Mouse (Mus musculus) CH12.LX (cell line): ENCODE results near the gene Mrpl46. TPM values are rescaled to one million over a fixed set of nuclear protein-coding genes. Genes with fewer than 3 reads are reported as not detected.

Experiments used
- DNase-seq: peaks from one replicate; pipeline ENCODE4 v3.0.0-alpha.2; 2013; ENCODE audit errors: extremely low read depth
- H3K27ac ChIP-seq: 2 replicates; pipeline ENCODE4 v1.5.1; 2012; ENCODE audit warnings: low read depth, mild to moderate bottlenecking, control low read depth, moderate library complexity; ENCODE audit not compliant: insufficient read depth
- H3K27me3 ChIP-seq: replicated peaks from 2 replicates; pipeline ENCODE3; 2012; ENCODE audit warnings: inconsistent platforms
- H3K36me3 ChIP-seq, 2 experiments: replicated peaks in 1 of 2; 2 replicates each; pipeline versions ENCODE3 to v1.6.1; 2012; ENCODE audit warnings: inconsistent platforms in 1 of 2, low read length in 1 of 2, mild to moderate bottlenecking in 1 of 2, mixed read lengths in 1 of 2, moderate library complexity in 1 of 2; ENCODE audit not compliant: control insufficient read depth in 1 of 2, insufficient read depth in 1 of 2
- H3K4me1 ChIP-seq, 2 experiments: 2 replicates each; pipeline ENCODE4 v1.6.1; 2012; ENCODE audit warnings: inconsistent platforms in 1 of 2, moderate library complexity in 1 of 2; ENCODE audit not compliant: insufficient read depth in 2 of 2, control insufficient read depth in 1 of 2
- H3K4me2 ChIP-seq: 2 replicates; pipeline ENCODE4 v1.6.1; 2012; ENCODE audit warnings: low read depth, mild to moderate bottlenecking, control low read depth; ENCODE audit not compliant: poor library complexity, insufficient read depth, severe bottlenecking
- H3K4me3 ChIP-seq, 3 experiments: fragments of 150-350 bp in 1 of 3; sonication (generic) in 1 of 3; replicated peaks in 1 of 3; 2 replicates each; pipeline versions ENCODE3 to v1.5.1; 2011 to 2012; ENCODE audit warnings: low read depth in 2 of 3, low read length in 2 of 3, mild to moderate bottlenecking in 2 of 3, moderate library complexity in 2 of 3, control low read depth in 1 of 3, improper control_type of control experiment in 1 of 3, inconsistent platforms in 1 of 3, mixed read lengths in 1 of 3; ENCODE audit not compliant: poor library complexity in 1 of 3
- H3K79me2 ChIP-seq: replicated peaks from 2 replicates; pipeline ENCODE4 v1.6.1; 2012; ENCODE audit warnings: mild to moderate bottlenecking, moderate library complexity; ENCODE audit not compliant: control insufficient read depth, poor library complexity, insufficient read depth, severe bottlenecking; ENCODE audit errors: extremely low read depth
- H3K9ac ChIP-seq: 2 replicates; pipeline ENCODE4 v1.6.1; 2012; ENCODE audit warnings: low read depth, mild to moderate bottlenecking, control low read depth, moderate library complexity; ENCODE audit not compliant: insufficient read depth
- H3K9me3 ChIP-seq: replicated peaks from 2 replicates; pipeline ENCODE3; 2012; ENCODE audit warnings: low read length, inconsistent platforms, mixed read lengths
- BHLHE40 ChIP-seq: IDR thresholded peaks from 2 replicates; pipeline ENCODE4 v1.6.1; 2011; ENCODE audit warnings: mild to moderate bottlenecking, low read depth, low read length, improper control_type of control experiment
- CHD1 ChIP-seq: IDR thresholded peaks from 2 replicates; pipeline ENCODE4 v1.6.1; 2012; ENCODE audit warnings: low read depth, low read length, improper control_type of control experiment, inconsistent platforms
- CHD2 ChIP-seq: IDR thresholded peaks from 2 replicates; pipeline ENCODE4 v1.6.1; 2011; ENCODE audit warnings: low read length, improper control_type of control experiment
- CTCF ChIP-seq, 2 experiments: IDR thresholded peaks in 1 of 2; conservative IDR thresholded peaks in 1 of 2; 2 replicates each; pipeline ENCODE4 v1.5.1; 2011 to 2012; ENCODE audit warnings: low read depth in 2 of 2, low read length in 2 of 2, improper control_type of control experiment in 1 of 2, inconsistent platforms in 1 of 2, mild to moderate bottlenecking in 1 of 2, moderate library complexity in 1 of 2
- ELF1 ChIP-seq: IDR thresholded peaks from 2 replicates; pipeline ENCODE4 v1.6.1; 2014; ENCODE audit warnings: low read depth, mild to moderate bottlenecking, inconsistent platforms, low read length, improper control_type of control experiment
- EP300 ChIP-seq: IDR thresholded peaks from 2 replicates; pipeline ENCODE4 v1.6.1; 2011; ENCODE audit warnings: low read length, improper control_type of control experiment
- GABPA ChIP-seq: IDR thresholded peaks from 2 replicates; pipeline ENCODE4 v1.6.1; 2012; ENCODE audit warnings: low read depth, low read length, improper control_type of control experiment, inconsistent platforms; ENCODE audit not compliant: insufficient replicate concordance
- HCFC1 ChIP-seq: IDR thresholded peaks from 2 replicates; pipeline ENCODE4 v1.6.1; 2012; ENCODE audit warnings: low read depth, mild to moderate bottlenecking, inconsistent platforms, low read length, improper control_type of control experiment
- IRF4 ChIP-seq: IDR thresholded peaks from 2 replicates; pipeline ENCODE4 v1.6.1; 2014; ENCODE audit warnings: low read depth, mild to moderate bottlenecking, inconsistent platforms, low read length, improper control_type of control experiment
- JUND ChIP-seq: conservative IDR thresholded peaks from 2 replicates; pipeline ENCODE4 v1.6.1; 2011; ENCODE audit warnings: low read depth, low read length, improper control_type of control experiment
- KAT2A ChIP-seq: IDR thresholded peaks from 2 replicates; pipeline ENCODE4 v1.6.1; 2012; ENCODE audit warnings: low read length, improper control_type of control experiment, inconsistent platforms; ENCODE audit not compliant: insufficient replicate concordance
- MEF2A ChIP-seq: IDR thresholded peaks from 2 replicates; pipeline ENCODE4 v1.6.1; 2014; ENCODE audit warnings: low read depth, mild to moderate bottlenecking, inconsistent platforms, low read length, improper control_type of control experiment, borderline replicate concordance
- MXI1 ChIP-seq: IDR thresholded peaks from 2 replicates; pipeline ENCODE4 v1.6.1; 2011; ENCODE audit warnings: mild to moderate bottlenecking, low read depth, low read length, improper control_type of control experiment
- NELFE ChIP-seq: IDR thresholded peaks from 2 replicates; pipeline ENCODE4 v1.6.1; 2011; ENCODE audit warnings: low read depth, low read length, improper control_type of control experiment
- PAX5 ChIP-seq: IDR thresholded peaks from 2 replicates; pipeline ENCODE4 v1.6.1; 2012; ENCODE audit warnings: low read length, inconsistent platforms, mixed read lengths
- POLR2A ChIP-seq: IDR thresholded peaks from 2 replicates; pipeline ENCODE4 v1.6.1; 2011; ENCODE audit warnings: low read depth, mild to moderate bottlenecking, improper control_type of control experiment, low read length
- POLR2AphosphoS2 ChIP-seq: IDR thresholded peaks from 2 replicates; pipeline ENCODE4 v1.6.1; 2011; ENCODE audit warnings: low read depth, low read length, improper control_type of control experiment
- RCOR1 ChIP-seq: conservative IDR thresholded peaks from 2 replicates; pipeline ENCODE4 v1.6.1; 2012; ENCODE audit warnings: low read depth, mild to moderate bottlenecking, inconsistent platforms, low read length, improper control_type of control experiment
- SIN3A ChIP-seq: IDR thresholded peaks from 2 replicates; pipeline ENCODE4 v1.6.1; 2012; ENCODE audit warnings: low read length, improper control_type of control experiment, inconsistent platforms
- UBTF ChIP-seq: IDR thresholded peaks from 2 replicates; pipeline ENCODE4 v1.6.1; 2012; ENCODE audit warnings: low read depth, mild to moderate bottlenecking, inconsistent platforms, low read length, improper control_type of control experiment, moderate library complexity
- USF1 ChIP-seq: IDR thresholded peaks from 2 replicates; pipeline ENCODE4 v1.6.1; 2014; ENCODE audit warnings: low read depth, mild to moderate bottlenecking, inconsistent platforms, low read length, improper control_type of control experiment
- USF2 ChIP-seq: conservative IDR thresholded peaks from 2 replicates; pipeline ENCODE4 v1.6.1; 2011; ENCODE audit warnings: low read depth, low read length, improper control_type of control experiment
- ZMIZ1 ChIP-seq: IDR thresholded peaks from 2 replicates; pipeline ENCODE4 v1.6.1; 2012; ENCODE audit warnings: low read depth, mild to moderate bottlenecking, inconsistent platforms, low read length, improper control_type of control experiment
- ZNF384 ChIP-seq: IDR thresholded peaks from 2 replicates; pipeline ENCODE4 v1.6.1; 2012; ENCODE audit warnings: low read depth, low read length, improper control_type of control experiment, inconsistent platforms
- dilution Hi-C: fragments of 300-500 bp; cut with MboI; formaldehyde crosslinking; loops from 2 replicates; pipeline ENCODE4 v1.14.3; 2020; ENCODE audit warnings: low sequenced_read_pairs; ENCODE audit not compliant: extremely low pct_unique_long_range_greater_than_20kb, extremely low pct_ligation_motif_present
- in situ Hi-C: fragments of 300-500 bp; cut with MboI; formaldehyde crosslinking; loops from 3 replicates; pipeline ENCODE4 v1.14.3; 2019; ENCODE audit warnings: low sequenced_read_pairs, low pct_ligation_motif_present, low pct_unique_long_range_greater_than_20kb, mixed read lengths
- polyA plus RNA-seq: library from polyadenylated mRNA; unstranded; fragments of >175 nt; gene quantifications from 2 replicates; pipeline ENCODE4 v1.2.1, GENCODE M21; 2012; ENCODE audit warnings: low read depth; ENCODE audit not compliant: insufficient read length
- total RNA-seq, 2 experiments: library from RNA; depleted of rRNA; stranded (reverse); fragments of 300-350 nt in 1 of 2; fragments of >200 nt in 1 of 2; gene quantifications; 2 replicates each; pipeline ENCODE4 v1.2.3; 2012 to 2014

Gene Mrpl46
- total and polyA plus RNA-seq, 3 experiments: 56.1 to 63.2 (median 62.8) TPM

- in situ Hi-C loops (loop anchor here (25.0 kb wide), 1 partner anchor 291 kb away; no protein-coding TSS in a partner anchor), dilution Hi-C loops (no loop called here)
- no peaks in the 10 kb centered on the region for H3K9me3 ChIP-seq
- peaks cover 18 to 29% of the 10 kb centered on the region in 2 experiments for H3K36me3 ChIP-seq
- no peak overlapping the region for H3K4me3 ChIP-seq
- H3K79me2 ChIP-seq: no peaks in the 10 kb centered on the region
- H3K27me3 ChIP-seq: no peaks in the 10 kb centered on the region
- no peak for DNase-seq
- no peak overlapping the region for H3K27ac ChIP-seq
- no peak overlapping the region for H3K4me2 ChIP-seq
- no peak overlapping the region for H3K9ac ChIP-seq
- H3K4me1 ChIP-seq: no peaks in the 10 kb centered on the region
- TF ChIP-seq POLR2AphosphoS2 (no peak), PAX5 (no peak), KAT2A (no peak), RCOR1 (no peak), HCFC1 (no peak), CHD2 (no peak), ELF1 (no peak), MXI1 (no peak), GABPA (no peak), JUND (no peak), POLR2A (no peak), UBTF (no peak), USF1 (no peak), EP300 (no peak), ZNF384 (no peak), IRF4 (no peak), CTCF (conservative IDR thresholded peaks at IDR 0.05 in 1 of 2, IDR thresholded peaks at IDR 0.05 in 1 of 2; ENCODE audit: low read depth in 2 of 2, low read length in 2 of 2) (no peak), BHLHE40 (no peak)
These were observed 13.3 kb upstream of the Mrpl46 start for GRCm38 (mm10) chr7:78796624-78797023.

- dilution Hi-C loops (no loop called here), in situ Hi-C loops (loop anchor here (5.0 to 25.0 kb wide), 2 partner anchors 98 to 293 kb away; no protein-coding TSS in a partner anchor)
- Histone ChIP-seq H3K27ac (no peak overlapping the region), H3K36me3 (peaks cover 33 to 47% of the 10 kb centered on the region in 2 experiments), H3K4me3 (no peak overlapping the region), H3K9ac (no peak overlapping the region), H3K79me2 (no peaks in the 10 kb centered on the region), H3K4me2 (no peak overlapping the region), H3K27me3 (no peaks in the 10 kb centered on the region), H3K9me3 (no peaks in the 10 kb centered on the region), H3K4me1 (no peaks in the 10 kb centered on the region)
- no peak for DNase-seq
- no peak for TF ChIP-seq ZNF384
- no peak for TF ChIP-seq USF2
- no peak for TF ChIP-seq IRF4
- TF ChIP-seq MEF2A: no peak
- TF ChIP-seq PAX5: no peak
- TF ChIP-seq UBTF: no peak
- TF ChIP-seq CHD1: no peak
- TF ChIP-seq ZMIZ1: no peak
- TF ChIP-seq SIN3A: no peak
- TF ChIP-seq GABPA: no peak
- no peak for TF ChIP-seq NELFE
These were observed 11.3 kb upstream of the Mrpl46 start for GRCm38 (mm10) chr7:78794571-78795092.
